Mouse (Mus musculus) testis, postnatal 10 days (tissue): ENCODE data around the gene Ddc.

ENCODE experiments used
- DNase-seq: peaks from one replicate; pipeline ENCODE4 v3.0.0; 2021; ENCODE audit warnings: low spot score

The Ddc gene

DNA sequence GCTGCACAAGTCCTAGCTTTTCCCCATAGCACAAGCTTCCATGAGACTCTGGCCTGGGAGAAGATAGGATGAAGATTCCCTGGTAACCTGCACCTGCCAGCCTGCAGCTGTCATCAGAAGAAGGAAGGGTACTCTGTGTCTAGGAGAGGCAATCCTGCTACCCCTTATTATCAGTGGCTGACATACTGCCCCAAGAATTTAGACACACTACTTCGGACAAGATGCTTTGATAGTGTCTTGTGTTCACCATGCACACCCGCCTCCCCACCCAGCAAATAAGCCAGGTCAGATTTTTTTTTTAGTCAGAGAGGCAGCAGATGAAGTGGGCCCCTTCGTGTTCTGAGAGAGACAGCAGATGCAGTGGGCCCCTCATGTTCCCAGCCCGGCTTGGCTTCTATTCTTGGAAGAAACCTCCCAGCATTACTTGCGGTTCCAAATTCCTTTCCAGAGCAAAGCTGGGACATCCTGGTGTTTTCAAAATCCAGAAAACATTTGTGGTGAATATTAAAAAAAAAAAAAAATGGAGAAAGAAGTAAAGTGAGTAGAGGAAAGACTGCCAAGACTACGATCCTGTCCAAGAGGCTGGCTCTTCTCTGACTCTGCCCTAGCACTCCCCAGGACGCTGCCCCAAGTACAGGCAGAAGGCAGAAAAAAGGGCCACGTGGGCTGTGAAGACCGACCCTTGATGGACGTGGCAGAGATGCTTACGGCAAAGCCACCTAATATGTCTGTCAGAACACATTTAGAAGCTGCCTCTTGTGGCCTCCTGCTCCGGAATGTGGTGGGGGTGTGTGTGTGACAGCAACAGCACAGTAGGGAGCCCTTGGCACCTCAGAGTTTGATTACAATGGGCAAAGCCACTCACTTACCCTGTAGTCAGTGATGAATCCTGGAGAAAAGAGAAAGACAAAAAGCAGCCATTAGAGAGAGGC lies 73.7 kb downstream of the Ddc start:
- DNase-seq: no peak

GRCm38 (mm10) chr11:11822181-11823095 lies 75.5 kb downstream of the Ddc start:
- no peak for DNase-seq

DNA sequence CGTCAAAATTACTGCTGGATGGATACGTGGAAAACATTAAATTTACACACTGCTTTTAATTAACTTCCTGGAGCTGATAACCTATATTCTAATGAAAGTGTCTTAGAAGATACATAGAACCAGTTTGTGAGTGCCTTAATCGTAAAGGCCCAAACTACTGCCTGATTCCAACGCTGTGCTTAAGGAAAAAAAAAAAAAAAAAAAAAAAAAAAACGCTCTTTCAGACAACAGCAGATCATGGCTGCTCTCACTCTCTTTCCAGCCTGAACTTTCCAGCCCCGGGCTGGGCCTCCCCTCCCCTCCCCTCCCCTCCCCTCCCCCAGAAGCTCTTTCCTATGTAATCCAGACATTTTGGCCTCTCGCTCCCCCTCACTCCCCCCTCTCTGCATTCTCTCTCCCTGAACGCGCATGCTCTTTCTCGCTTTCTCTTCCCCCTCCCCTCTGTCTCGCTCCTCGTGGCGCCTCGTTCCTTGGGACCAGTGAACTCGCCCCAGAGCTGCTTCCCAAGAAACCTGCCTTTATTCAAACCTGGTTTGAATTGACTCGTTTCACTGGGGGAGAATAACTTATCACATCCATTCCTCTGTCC lies 76.5 kb downstream of the Ddc start:
- peak; percentile 56 for DNase-seq

DNA sequence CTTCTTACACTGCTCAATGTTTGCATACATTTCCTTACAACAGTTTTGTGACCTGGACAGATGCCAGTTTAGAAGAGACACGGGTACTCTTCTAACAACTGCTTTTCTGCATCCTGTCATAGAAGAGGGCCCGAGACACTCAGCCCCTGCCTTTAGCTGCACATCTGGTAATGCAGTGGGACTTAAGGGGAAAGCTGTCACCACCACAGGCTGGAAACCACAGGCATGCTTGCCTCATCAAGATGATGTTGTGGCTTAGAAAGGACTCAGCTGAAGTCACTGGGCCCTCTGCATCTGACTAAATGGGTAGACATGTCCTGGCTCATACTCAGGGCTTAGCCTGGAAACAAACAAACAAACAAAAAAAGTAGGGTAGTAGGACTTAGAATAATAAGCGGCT lies 77.2 kb downstream of the Ddc start:
- DNase-seq: no peak

GRCm38 (mm10) chr11:11820251-11820650 lies 77.7 kb downstream of the Ddc start:
- peak; percentile 76 for DNase-seq

DNA sequence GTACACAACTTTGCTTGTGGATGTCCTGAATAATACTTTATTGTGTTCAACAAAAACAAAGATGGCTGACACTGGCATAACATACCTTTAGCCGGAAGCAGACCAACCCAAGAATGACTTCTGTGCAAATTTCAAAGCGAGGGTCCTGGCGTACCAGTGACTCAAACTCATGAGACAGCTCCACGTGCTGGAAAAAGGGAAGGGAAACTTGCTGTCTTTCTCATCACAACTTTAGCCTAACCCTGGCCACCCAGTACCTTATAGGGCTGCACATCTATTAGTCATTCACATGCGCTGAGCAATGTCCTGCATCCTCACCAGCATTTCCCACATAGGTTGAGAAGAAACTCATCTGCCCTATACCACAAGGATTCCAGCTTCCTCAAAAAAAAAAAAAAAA lies 78.7 kb downstream of the Ddc start:
- no peak for DNase-seq

- no peak for DNase-seq
These were observed 79.1 kb downstream of the Ddc start for GRCm38 (mm10) chr11:11818797-11819196.

- DNase-seq: no peak
These were observed 82.2 kb downstream of the Ddc start for GRCm38 (mm10) chr11:11815737-11816136.

DNA sequence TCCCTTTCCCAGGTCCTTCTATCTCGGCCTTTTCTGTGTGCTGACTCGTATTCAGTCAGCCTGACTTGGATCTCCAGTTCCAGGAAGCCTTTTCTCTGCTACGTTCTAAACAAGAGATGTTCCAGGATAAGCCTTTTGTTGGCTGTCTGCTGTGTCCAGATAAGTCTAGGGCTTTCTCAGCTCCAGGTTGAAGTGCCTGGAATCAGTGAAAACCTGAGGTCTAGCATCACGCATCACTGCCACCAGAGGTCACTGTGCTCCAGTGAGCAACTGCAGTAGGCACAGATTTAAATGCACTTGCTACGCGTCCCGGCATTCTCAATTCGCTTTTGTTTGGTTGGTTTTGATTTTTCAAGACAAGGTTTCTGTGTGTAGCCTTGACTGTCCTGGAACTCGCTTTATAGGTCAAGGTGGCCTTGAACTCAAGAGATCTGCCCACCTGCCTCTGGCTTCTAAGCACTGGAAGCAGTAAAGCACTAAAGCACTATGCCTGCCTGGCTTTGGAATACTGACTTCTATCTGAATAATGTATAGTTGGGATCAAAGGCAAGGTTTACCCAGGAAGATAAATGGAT lies 86.0 kb downstream of the Ddc start:
- peak; percentile 80 for DNase-seq

DNA sequence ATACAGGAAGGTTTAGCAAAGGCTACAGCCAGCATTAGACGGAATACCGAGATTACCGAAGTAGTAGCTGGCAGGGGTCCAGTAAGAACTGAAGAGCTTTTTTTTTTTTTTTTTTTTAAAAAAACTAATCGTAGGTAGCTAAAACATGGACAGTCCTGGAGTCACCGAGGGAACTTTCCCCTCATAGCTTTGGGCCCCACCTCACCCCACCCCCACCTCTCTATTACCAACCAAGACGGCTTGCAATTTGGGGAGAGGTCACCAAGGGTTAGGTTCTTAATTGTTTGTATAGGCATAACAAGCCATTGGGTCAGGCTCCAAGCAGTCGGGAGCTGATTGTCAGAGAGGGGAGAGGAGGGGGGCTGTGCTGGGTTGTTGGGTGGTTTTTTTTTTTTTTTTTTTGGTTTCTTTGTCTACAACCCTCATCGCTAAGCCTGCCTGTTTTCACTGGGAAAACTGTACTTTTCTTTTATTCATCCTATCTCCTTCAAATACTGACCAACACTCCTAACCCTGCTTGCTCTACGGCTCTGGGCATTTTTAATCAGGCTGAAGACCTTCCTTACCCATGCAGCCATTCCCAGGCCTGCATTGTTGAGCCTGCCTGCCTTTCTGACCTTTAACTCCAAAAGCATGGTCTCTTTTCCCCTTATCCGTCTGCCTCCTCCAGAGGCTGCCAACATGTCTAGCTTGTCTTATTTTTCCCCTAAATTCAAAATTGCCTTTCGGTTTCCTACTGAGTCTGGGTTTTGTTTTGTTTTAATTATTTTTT lies 88.4 kb downstream of the Ddc start:
- DNase-seq: no peak

GRCm38 (mm10) chr11:11808820-11809403 lies 89.0 kb downstream of the Ddc start, which contains the start of gene Fignl1:
Fignl1 (minus strand) TSS chr11:11808962.
- peak; percentile 98 for DNase-seq

GRCm38 (mm10) chr11:11808035-11808819 lies 89.7 kb downstream of the Ddc start:
- no peak for DNase-seq

GRCm38 (mm10) chr11:11805951-11806350 lies 92.0 kb downstream of the Ddc start:
- DNase-seq: no peak

- no peak for DNase-seq
These were observed 93.5 kb downstream of the Ddc start for GRCm38 (mm10) chr11:11804421-11804820.

DNA sequence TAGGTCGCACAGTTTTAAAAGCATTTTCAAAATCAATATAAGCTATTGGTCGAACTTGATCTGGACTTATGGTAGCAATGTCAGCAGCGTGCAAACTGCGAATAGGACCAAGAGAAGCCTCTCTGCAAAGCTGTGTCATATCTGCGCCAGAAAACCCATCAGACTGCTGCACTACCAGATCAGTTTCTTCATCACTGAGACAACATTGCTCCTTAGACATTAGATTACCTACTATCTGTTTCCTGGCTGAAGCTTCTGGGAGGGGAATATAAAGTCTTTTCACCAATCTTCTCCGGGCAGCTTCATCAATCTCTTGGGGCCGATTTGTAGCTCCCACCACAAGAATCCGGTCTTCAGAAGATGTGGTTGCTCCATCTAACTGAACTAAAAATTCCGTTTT lies 96.9 kb downstream of the Ddc start:
- no peak for DNase-seq

GRCm38 (mm10) chr11:11800304-11800703 lies 97.6 kb downstream of the Ddc start:
- DNase-seq: no peak

GRCm38 (mm10) chr11:11798690-11799089 lies 99.3 kb downstream of the Ddc start:
- no peak for DNase-seq

DNA sequence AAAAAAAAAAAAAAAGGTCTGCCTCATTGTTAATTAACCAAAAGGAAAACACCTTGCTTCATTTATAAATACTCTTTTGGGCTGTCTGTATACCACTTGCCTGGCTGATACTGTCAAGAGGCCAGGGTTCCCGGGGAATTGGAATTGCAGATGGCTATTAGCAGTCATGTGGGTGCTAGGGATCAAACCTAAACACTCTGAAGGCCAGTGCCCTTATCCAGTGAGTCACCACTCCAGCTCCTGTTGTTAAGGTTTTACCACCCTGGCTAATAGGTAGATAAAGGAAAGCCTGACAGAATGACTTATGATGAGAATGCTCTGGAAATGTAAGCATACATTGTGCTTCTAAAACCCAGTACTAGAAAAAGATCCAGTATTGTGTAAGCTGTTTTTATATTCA lies 103.3 kb downstream of the Ddc start:
- DNase-seq: no peak

- peak; percentile 87 for DNase-seq
These were observed 109.4 kb downstream of the Ddc start for GRCm38 (mm10) chr11:11788521-11788974.

GRCm38 (mm10) chr11:11785457-11785856 lies 112.5 kb downstream of the Ddc start:
- DNase-seq: no peak
